In the genomic region with DNA sequence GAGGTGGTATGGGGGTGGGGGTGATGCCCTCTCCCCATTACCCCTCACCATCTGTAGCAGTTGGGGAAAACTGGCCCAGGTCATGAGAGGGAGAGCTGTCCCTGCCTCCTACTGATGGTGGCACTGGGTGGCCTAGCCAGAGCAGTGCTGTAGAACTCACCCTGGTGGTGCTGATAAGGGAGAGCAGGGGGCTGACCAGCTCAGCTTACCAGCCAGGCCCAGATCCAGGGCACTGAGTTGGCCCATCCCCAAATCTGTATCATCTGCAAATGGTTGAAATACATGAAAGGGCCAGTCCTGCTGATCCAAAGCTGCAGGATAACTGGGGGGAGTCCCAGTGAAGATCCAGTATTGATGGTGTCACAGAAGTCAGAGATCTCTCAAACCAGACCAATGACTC, we compare ENCODE assay signal across 17 mouse cellular contexts. TPM values are rescaled to one million over a fixed set of nuclear protein-coding genes. Genes with fewer than 3 reads are reported as not detected.
DNase-seq lines count a peak whose midpoint lies in the region; ATAC-seq and TF ChIP-seq lines count a peak whose summit lies in the region.
"Had no signal": no experiment of that assay in that cellular context is flagged by ENCODE, and none has a peak within 500 bp of the region (broad histone marks: within the 10 kb centered on the region; RNA-seq: fewer than 3 reads in every experiment).

No protein-coding gene starts in this region.

- no peak overlapping the region for H3K4me3 ChIP-seq in testis, adult 2 months (ENCODE audit: control insufficient read depth, low read depth, low read length)
- H3K4me3 ChIP-seq in bone marrow, adult 2 months (replicated peaks; ENCODE audit: control insufficient read depth, low read depth, low read length): no peak overlapping the region
- H3K4me3 ChIP-seq in embryonic facial prominence, embryonic 10.5 days: no peak overlapping the region
- H3K4me3 ChIP-seq: midbrain, embryonic 10.5 days had no signal

- 0 out of 2 replicates have a peak, but pooled peaks have one; percentile 1 for TF ChIP-seq CTCF in testis, adult 2 months (IDR thresholded peaks at IDR 0.05; ENCODE audit: control insufficient read depth, insufficient read depth, insufficient replicate concordance, low read depth, low read length)
- peak; percentile 25; the same call in 1 of the 2 replicates for TF ChIP-seq CTCF in bone marrow, adult 2 months (IDR thresholded peaks at IDR 0.05; ENCODE audit: control insufficient read depth, insufficient read depth, low read length)

- H3K27me3 ChIP-seq in testis, adult 2 months (ENCODE audit: control insufficient read depth, insufficient read depth, low read length): no peaks in the 10 kb centered on the region
- H3K27me3 ChIP-seq in embryonic facial prominence, embryonic 10.5 days (replicated peaks; ENCODE audit: low read depth, poor library complexity, severe bottlenecking): no peaks in the 10 kb centered on the region

- H3K9me3 ChIP-seq in embryonic facial prominence, embryonic 10.5 days: no peaks in the 10 kb centered on the region
- H3K9me3 ChIP-seq: midbrain, embryonic 10.5 days had no signal

- TF ChIP-seq POLR2A in testis, adult 2 months (IDR thresholded peaks at IDR 0.05; ENCODE audit: control insufficient read depth, low read depth, low read length): no peak
- no peak for TF ChIP-seq POLR2A in bone marrow, adult 2 months (IDR thresholded peaks at IDR 0.05; ENCODE audit: borderline replicate concordance, control insufficient read depth, low read depth, low read length)

- peaks cover 4% of the 10 kb centered on the region for H3K4me1 ChIP-seq in testis, adult 2 months (ENCODE audit: control insufficient read depth, insufficient read depth, low read length)
- H3K4me1 ChIP-seq in bone marrow, adult 2 months (ENCODE audit: control insufficient read depth, insufficient read depth, low read length): no peaks in the 10 kb centered on the region; the same call in 1 of the 2 replicates
- peaks cover 12% of the 10 kb centered on the region for H3K4me1 ChIP-seq in embryonic facial prominence, embryonic 10.5 days

- no peak for DNase-seq in testis, postnatal 10 days (ENCODE audit: low spot score)
- DNase-seq in thymus, postnatal 10 days (ENCODE audit: low spot score in 2 of 2): no peak
- DNase-seq in embryonic facial prominence, embryonic 10.5 days (ENCODE audit: low spot score): no peak
- DNase-seq: gastrocnemius, postnatal 25 days; left cerebral cortex, postnatal 4 days; thymus, postnatal 36 days had no signal

- ATAC-seq in megakaryocyte progenitor cell, adult 5-6 weeks (replicated peaks; ENCODE audit: poor library complexity): peak; percentile 60
- no peak for ATAC-seq in frontal cortex, adult (ENCODE audit: low TSS enrichment)
- ATAC-seq: forebrain, embryonic 16.5 days had no signal

- no peak overlapping the region for H3K27ac ChIP-seq in testis, adult 2 months (ENCODE audit: control insufficient read depth, insufficient read depth, low read depth, low read length)
- peak overlapping the region; percentile 50 for H3K27ac ChIP-seq in bone marrow, adult 2 months (ENCODE audit: control insufficient read depth, insufficient read depth, low read depth, low read length, poor library complexity)
- H3K27ac ChIP-seq in embryonic facial prominence, embryonic 10.5 days (replicated peaks): no peak overlapping the region
- H3K27ac ChIP-seq: kidney, postnatal 0 days; midbrain, embryonic 10.5 days had no signal

- H3K36me3 ChIP-seq in testis, adult 2 months (ENCODE audit: control insufficient read depth, insufficient read depth, low read length): peaks cover 1% of the 10 kb centered on the region; the same call in 1 of the 2 replicates
- peaks cover 27% of the 10 kb centered on the region for H3K36me3 ChIP-seq in embryonic facial prominence, embryonic 10.5 days (replicated peaks)

RNA-seq across cellular contexts. Expression of a gene that starts 5.1 kb away (rescaled TPM):
- polyA plus RNA-seq in testis, adult 2 months (2012; rRNA removed): 110 and 114 TPM in 2 replicates
- polyA plus RNA-seq in bone marrow, adult 2 months (2011; ENCODE audit: insufficient read depth, insufficient read length, low replicate concordance, missing spikeins): 16.4 and 22.7 TPM in 2 replicates
- 14.5 and 27.8 TPM in 2 replicates for total RNA-seq in megakaryocyte progenitor cell, adult 5-6 weeks (2015)
- total RNA-seq in megakaryocyte progenitor cell, adult 5-6 weeks (2017): 33.8 and 41.0 TPM in 2 replicates
- polyA plus RNA-seq in embryonic facial prominence, embryonic 10.5 days (2016; fragmentation: Nextera tagmentation; extraction: Ambion mirVana): 32.3 and 33.2 TPM in 2 replicates

RNA-seq across cellular contexts. Expression of a gene that starts 21.0 kb away (rescaled TPM):
- polyA plus RNA-seq in testis, adult 2 months (2012; rRNA removed): not detected in 2 replicates
- not detected in 2 replicates for polyA plus RNA-seq in bone marrow, adult 2 months (2011; ENCODE audit: insufficient read depth, insufficient read length, low replicate concordance, missing spikeins)
- not detected in 2 replicates for total RNA-seq in megakaryocyte progenitor cell, adult 5-6 weeks (2015)
- total RNA-seq in megakaryocyte progenitor cell, adult 5-6 weeks (2017): not detected in 2 replicates
- 0.06 and 0.07 TPM in 2 replicates for polyA plus RNA-seq in embryonic facial prominence, embryonic 10.5 days (2016; fragmentation: Nextera tagmentation; extraction: Ambion mirVana)
- total RNA-seq: gastrocnemius, postnatal 25 days; heart, postnatal 25 days; layer of hippocampus, postnatal 10 days; left cerebral cortex, postnatal 4 days had no signal
- polyA plus RNA-seq: forebrain, embryonic 16.5 days; lung, embryonic 16.5 days; midbrain, embryonic 10.5 days had no signal

RNA-seq across cellular contexts. Expression of a gene that starts 45.4 kb away (rescaled TPM):
- 126 and 129 TPM in 2 replicates for polyA plus RNA-seq in testis, adult 2 months (2012; rRNA removed)
- not detected in 2 replicates for polyA plus RNA-seq in bone marrow, adult 2 months (2011; ENCODE audit: insufficient read depth, insufficient read length, low replicate concordance, missing spikeins)
- not detected in 2 replicates for total RNA-seq in megakaryocyte progenitor cell, adult 5-6 weeks (2015)
- total RNA-seq in megakaryocyte progenitor cell, adult 5-6 weeks (2017): not detected in 2 replicates
- polyA plus RNA-seq in embryonic facial prominence, embryonic 10.5 days (2016; fragmentation: Nextera tagmentation; extraction: Ambion mirVana): not detected in 2 replicates
- total RNA-seq: heart, postnatal 25 days had no signal
- polyA plus RNA-seq: embryonic facial prominence, embryonic 14.5 days; forebrain, embryonic 16.5 days; midbrain, embryonic 10.5 days had no signal

RNA-seq across cellular contexts. Expression of a gene that starts 53.2 kb away (rescaled TPM):
- 85.6 and 157 TPM in 2 replicates for polyA plus RNA-seq in testis, adult 2 months (2012; rRNA removed)
- polyA plus RNA-seq in bone marrow, adult 2 months (2011; ENCODE audit: insufficient read depth, insufficient read length, low replicate concordance, missing spikeins): 299 and 416 TPM in 2 replicates
- total RNA-seq in megakaryocyte progenitor cell, adult 5-6 weeks (2015): 724 and 761 TPM in 2 replicates
- total RNA-seq in megakaryocyte progenitor cell, adult 5-6 weeks (2017): 230 and 307 TPM in 2 replicates
- polyA plus RNA-seq in embryonic facial prominence, embryonic 10.5 days (2016; fragmentation: Nextera tagmentation; extraction: Ambion mirVana): 300 and 316 TPM in 2 replicates

RNA-seq across cellular contexts. Expression of a gene that starts 56.4 kb away (rescaled TPM):
- 0.88 and 1.2 TPM in 2 replicates for polyA plus RNA-seq in testis, adult 2 months (2012; rRNA removed)
- not detected in 2 replicates for polyA plus RNA-seq in bone marrow, adult 2 months (2011; ENCODE audit: insufficient read depth, insufficient read length, low replicate concordance, missing spikeins)
- not detected in 2 replicates for total RNA-seq in megakaryocyte progenitor cell, adult 5-6 weeks (2015)
- not detected in 2 replicates for total RNA-seq in megakaryocyte progenitor cell, adult 5-6 weeks (2017)
- 2.6 and 3.4 TPM in 2 replicates for polyA plus RNA-seq in embryonic facial prominence, embryonic 10.5 days (2016; fragmentation: Nextera tagmentation; extraction: Ambion mirVana)

Comparison
In these comparisons a context has a peak if more than half of its experiments do, and no peak if none do; other contexts are left out.
1. RNA of a gene that starts 45.4 kb away (polyA plus RNA-seq): 126 to 129 TPM in testis, adult 2 months; not detected in embryonic facial prominence, embryonic 10.5 days and not detected in bone marrow, adult 2 months; every median in the first group is over 100 times any median in the second.